Mouse (Mus musculus) embryonic facial prominence, embryonic 11.5 days (tissue): ENCODE data around the gene Rab42. TPM values are rescaled to one million over a fixed set of nuclear protein-coding genes. Genes with fewer than 3 reads are reported as not detected.
"Not testable (repeated sequence)": the region's sequence is repeated elsewhere in the genome, so short reads cannot be mapped to it uniquely, and the experiment has no call there.

Experiments used
- ATAC-seq: fragments of 200-750 bp; cut with Nextera tagmentation; replicated peaks from 2 replicates; pipeline ENCODE4 v1.8.0; 2017; ENCODE audit warnings: low read depth; ENCODE audit not compliant: insufficient number of reproducible peaks, low FRiP score, low TSS enrichment
- DNase-seq: peaks from one replicate; pipeline ENCODE4 v3.0.0-alpha.2; 2015; ENCODE audit warnings: low spot score
- H3K27ac ChIP-seq: fragments of 300-500 bp; sonication (generic); replicated peaks from 2 replicates; pipeline ENCODE4 v1.5.1; 2014; ENCODE audit warnings: mild to moderate bottlenecking, low read depth, low read length, control low read depth
- H3K27me3 ChIP-seq: fragments of 300-500 bp; sonication (generic); 2 replicates; pipeline ENCODE4 v1.6.1; 2014; ENCODE audit warnings: mild to moderate bottlenecking, low read length, moderate library complexity, mixed read lengths; ENCODE audit not compliant: control insufficient read depth, insufficient read depth
- H3K36me3 ChIP-seq: fragments of 300-500 bp; sonication (generic); replicated peaks from 2 replicates; pipeline ENCODE4 v1.6.1; 2014; ENCODE audit warnings: low read depth, mild to moderate bottlenecking, low read length, moderate library complexity, mixed read lengths; ENCODE audit not compliant: control insufficient read depth, insufficient read depth
- H3K4me1 ChIP-seq: fragments of 300-500 bp; sonication (generic); 2 replicates; pipeline ENCODE4 v1.6.1; 2014; ENCODE audit warnings: low read length, mixed read lengths; ENCODE audit not compliant: control insufficient read depth, insufficient read depth
- H3K4me2 ChIP-seq: fragments of 300-500 bp; sonication (generic); 2 replicates; pipeline ENCODE4 v1.6.1; 2014; ENCODE audit warnings: low read depth, mild to moderate bottlenecking, control low read depth, low read length, moderate library complexity
- H3K4me3 ChIP-seq: fragments of 300-500 bp; sonication (generic); 2 replicates; pipeline ENCODE4 v1.5.1; 2014; ENCODE audit warnings: low read depth, low read length, control low read depth
- H3K9ac ChIP-seq: fragments of 300-500 bp; sonication (generic); replicated peaks from 2 replicates; pipeline ENCODE4 v1.6.1; 2014; ENCODE audit warnings: mild to moderate bottlenecking, control low read depth, low read length
- H3K9me3 ChIP-seq: fragments of 300-500 bp; sonication (generic); replicated peaks from 2 replicates; pipeline ENCODE4 v1.6.1; 2016; ENCODE audit warnings: mild to moderate bottlenecking, low read length, inconsistent platforms, mixed read lengths; ENCODE audit not compliant: control insufficient read depth
- WGBS: fragments of 180-500 bp; shearing (Covaris S2); extraction: QIAGEN DNeasy Blood & Tissue Kit; methylation state at CpG from one replicate; pipeline ENCODE4 v1.1.7; 2014; 5-methylcytosine and 5-hydroxymethylcytosine counted together
- polyA plus RNA-seq: library from polyadenylated mRNA; unstranded; fragments of >200 nt; fragmentation: Nextera tagmentation; extraction: Ambion mirVana; gene quantifications from 2 replicates; pipeline ENCODE4 v1.2.1, GENCODE M21; 2014

Rab42 gene
- polyA plus RNA-seq, 1 experiment from 2014 or later: 0.67 TPM

DNA sequence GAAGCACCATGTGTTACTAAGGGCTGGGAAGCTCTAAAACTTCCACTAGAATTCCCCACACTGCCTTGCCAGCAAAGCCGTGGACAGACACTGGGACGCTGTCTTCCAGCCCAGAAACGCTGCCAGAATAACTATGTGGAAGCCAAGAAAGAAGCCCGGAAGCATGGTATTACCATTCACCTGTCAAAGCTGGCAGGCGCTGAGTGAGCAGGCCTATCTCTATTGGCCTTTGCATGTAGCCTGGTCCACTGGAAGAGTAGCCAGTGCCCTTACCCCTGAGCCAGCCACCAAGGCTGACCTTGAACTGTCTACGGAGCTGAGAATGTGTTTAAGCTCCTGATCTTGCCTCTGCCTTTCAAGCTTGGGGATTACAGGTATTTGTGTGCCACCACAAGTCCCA is 1.7 kb downstream of the Rab42 start:
- ATAC-seq (no peak), DNase-seq (no peak)
- Histone ChIP-seq H3K36me3 (no peaks in the 10 kb centered on the region), H3K9ac (no peak overlapping the region), H3K27ac (no peak overlapping the region), H3K4me1 (no peaks in the 10 kb centered on the region; the same call in 1 of the 2 replicates), H3K4me2 (no peak overlapping the region), H3K4me3 (no peak overlapping the region), H3K9me3 (no peaks in the 10 kb centered on the region), H3K27me3 (no peaks in the 10 kb centered on the region)
- 83% methylated on average over 6 of the region's 6 CpGs for WGBS

DNA sequence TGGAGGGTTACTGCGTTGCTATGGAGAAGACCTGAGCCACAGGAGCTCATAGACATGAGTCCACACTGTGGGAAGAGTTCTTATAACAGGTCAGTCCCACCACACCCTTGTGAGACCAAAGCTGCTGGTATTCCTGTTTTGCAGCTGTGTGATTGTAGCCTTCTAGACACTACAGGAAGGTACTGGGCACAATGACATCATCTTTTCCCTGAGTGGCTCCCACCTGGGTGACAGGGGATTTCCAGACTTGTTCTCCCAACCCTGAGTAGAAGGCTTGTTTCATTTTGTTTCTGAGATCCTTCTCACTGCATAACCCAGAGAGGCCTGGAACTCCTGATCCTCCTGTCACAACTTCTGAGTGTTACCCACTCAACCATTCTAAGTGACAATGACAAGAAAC is 3.3 kb downstream of the Rab42 start:
- H3K4me1 ChIP-seq: no peaks in the 10 kb centered on the region; the same call in 1 of the 2 replicates
- no peak overlapping the region for H3K4me3 ChIP-seq
- DNase-seq (no peak), ATAC-seq (no peak)
- H3K4me2 ChIP-seq: no peak overlapping the region
- no peaks in the 10 kb centered on the region for H3K9me3 ChIP-seq
- no peaks in the 10 kb centered on the region for H3K27me3 ChIP-seq
- no peaks in the 10 kb centered on the region for H3K36me3 ChIP-seq
- no peak overlapping the region for H3K27ac ChIP-seq
- H3K9ac ChIP-seq: no peak overlapping the region
- WGBS: 92% methylated on average over 1 of the region's 1 CpGs

DNA sequence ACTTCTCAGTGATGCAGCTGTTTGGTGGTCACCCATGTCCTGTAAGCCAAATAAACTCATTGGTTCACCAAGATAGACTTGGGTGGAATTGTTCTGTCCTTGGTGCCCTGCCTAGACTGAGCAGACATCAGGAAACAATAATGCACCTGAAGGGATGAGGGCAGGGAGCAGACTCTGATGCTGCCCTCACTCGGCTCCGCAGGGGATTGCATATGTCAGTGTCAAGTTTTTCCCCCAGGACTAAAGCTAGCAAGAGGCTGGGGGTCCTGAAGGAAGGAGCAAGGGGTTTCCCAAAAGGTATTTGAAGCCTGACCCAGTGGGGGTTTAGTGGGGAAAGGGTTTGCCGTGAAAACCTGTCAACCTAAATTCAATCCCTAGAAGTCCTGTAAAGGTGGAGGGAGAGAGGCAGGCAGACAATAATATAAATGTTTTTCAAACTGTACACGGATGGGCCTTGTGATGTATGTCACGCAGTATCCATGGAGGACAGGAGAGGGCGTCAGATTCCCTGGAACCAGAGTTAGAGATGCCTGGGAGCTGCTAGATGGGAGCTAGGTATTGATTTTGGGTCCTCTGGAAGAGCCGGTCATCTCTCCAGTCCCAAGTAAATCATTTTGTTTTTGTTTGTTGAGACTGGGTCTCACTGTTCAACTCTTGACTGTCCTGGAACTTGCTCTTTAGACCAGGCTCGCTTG is 7.3 kb downstream of the Rab42 start:
- no peaks in the 10 kb centered on the region for H3K27me3 ChIP-seq
- ATAC-seq: no peak
- H3K4me3 ChIP-seq: no peak overlapping the region
- WGBS: 43% methylated on average over 8 of the region's 8 CpGs
- H3K9ac ChIP-seq: no peak overlapping the region
- no peak overlapping the region for H3K27ac ChIP-seq
- no peaks in the 10 kb centered on the region for H3K9me3 ChIP-seq
- peak; percentile 17 for DNase-seq
- H3K4me1 ChIP-seq: no peaks in the 10 kb centered on the region
- no peak overlapping the region for H3K4me2 ChIP-seq
- H3K36me3 ChIP-seq: peaks cover 4% of the 10 kb centered on the region

DNA sequence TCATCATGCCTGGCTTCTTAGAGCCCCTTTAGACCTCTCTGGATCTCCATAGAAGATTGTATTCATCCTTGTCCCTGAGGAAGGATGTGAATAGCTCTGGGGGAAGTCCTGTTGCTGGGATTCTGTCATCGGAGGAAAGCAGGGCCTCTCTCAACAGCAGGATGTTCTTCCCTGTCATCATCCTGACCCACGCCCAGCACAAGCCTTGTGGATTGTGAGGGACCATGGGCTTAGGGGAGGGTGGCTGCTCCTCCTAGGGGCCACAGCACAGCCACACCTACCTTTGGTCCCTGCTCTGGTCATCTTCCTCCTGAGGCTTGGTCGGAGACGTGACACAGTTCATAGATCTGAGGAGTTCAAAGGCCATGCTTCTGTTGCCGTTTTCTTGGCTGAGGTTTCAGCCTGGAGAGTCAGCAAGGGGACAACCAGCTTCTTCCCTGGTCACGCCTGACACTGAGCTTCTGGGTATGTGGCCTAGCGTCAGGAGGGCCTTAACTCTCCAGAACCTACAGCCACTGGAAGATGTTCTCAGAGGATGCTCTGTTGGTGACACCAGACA is 9.4 kb downstream of the Rab42 start:
- H3K4me1 ChIP-seq: no peaks in the 10 kb centered on the region
- H3K9ac ChIP-seq: no peak overlapping the region
- no peak overlapping the region for H3K27ac ChIP-seq
- ATAC-seq (no peak), DNase-seq (no peak)
- H3K27me3 ChIP-seq: no peaks in the 10 kb centered on the region
- no peak overlapping the region for H3K4me3 ChIP-seq
- WGBS: 84% methylated on average over 7 of the region's 7 CpGs
- no peaks in the 10 kb centered on the region for H3K9me3 ChIP-seq
- no peak overlapping the region for H3K4me2 ChIP-seq
- H3K36me3 ChIP-seq: peaks cover 4% of the 10 kb centered on the region

DNA sequence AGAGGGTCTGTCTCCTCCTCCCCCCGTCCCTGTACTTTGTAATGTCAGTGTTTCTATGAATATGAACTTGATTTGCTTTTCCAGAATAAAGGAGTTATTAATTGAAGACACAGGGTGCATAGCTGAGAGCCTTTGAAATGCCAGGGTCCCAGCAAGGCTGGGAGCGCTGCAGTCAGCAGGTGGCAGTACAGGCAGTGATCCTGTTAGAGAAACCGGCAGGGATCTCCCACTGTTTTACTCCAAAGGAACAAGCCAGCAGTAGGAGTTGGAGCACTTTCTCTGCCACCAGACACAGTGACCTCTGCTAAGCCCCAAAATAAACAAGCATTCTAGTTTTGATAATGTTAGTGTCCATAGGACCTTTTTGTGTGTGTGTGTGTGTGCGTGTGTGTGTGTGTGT is 10.2 kb downstream of the Rab42 start:
- Histone ChIP-seq H3K9me3 (no peaks in the 10 kb centered on the region), H3K27ac (no peak overlapping the region), H3K4me3 (no peak overlapping the region), H3K4me1 (no peaks in the 10 kb centered on the region), H3K9ac (no peak overlapping the region), H3K4me2 (no peak overlapping the region), H3K36me3 (peaks cover 4% of the 10 kb centered on the region), H3K27me3 (no peaks in the 10 kb centered on the region)
- no peak for ATAC-seq
- WGBS: 45% methylated on average over 4 of the region's 4 CpGs
- peak; percentile 39 for DNase-seq

DNA sequence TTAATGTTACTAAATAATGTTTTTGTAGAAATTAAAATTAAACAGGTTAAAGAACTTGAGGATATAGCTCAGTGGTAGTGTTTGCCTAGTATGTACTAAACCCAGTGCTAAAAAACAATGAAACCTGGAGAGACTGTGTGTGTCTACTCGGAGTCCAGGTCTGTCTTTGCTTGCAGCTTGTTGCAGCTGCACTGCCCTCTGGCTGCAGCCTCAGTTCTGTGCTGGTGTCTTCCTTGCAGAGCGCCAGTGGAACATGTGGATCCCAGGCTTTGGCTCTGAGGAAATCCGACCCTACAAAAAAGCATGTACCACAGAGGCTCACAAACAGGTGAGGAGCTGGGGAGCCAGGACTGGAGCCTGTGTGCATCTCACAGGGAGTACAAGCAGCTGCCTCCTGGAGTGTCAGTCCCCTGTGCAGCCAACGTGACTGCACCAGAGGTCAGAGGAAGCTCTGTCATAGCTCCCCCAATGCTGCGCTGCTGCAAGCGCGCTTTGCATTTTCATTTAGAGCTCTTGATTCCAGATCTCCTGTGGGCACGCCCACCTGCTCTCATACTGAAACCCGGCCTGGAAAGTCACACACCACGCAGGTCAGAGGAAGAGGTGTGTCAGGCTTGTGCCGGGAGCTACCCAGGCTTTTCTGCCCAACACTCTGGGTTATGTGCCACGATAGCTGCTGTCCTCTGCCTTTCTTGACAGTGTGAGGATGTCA is 11.4 kb downstream of the Rab42 start:
- peaks cover 4% of the 10 kb centered on the region for H3K36me3 ChIP-seq
- WGBS: 82% methylated on average over 12 of the region's 12 CpGs
- no peak overlapping the region for H3K9ac ChIP-seq

DNA sequence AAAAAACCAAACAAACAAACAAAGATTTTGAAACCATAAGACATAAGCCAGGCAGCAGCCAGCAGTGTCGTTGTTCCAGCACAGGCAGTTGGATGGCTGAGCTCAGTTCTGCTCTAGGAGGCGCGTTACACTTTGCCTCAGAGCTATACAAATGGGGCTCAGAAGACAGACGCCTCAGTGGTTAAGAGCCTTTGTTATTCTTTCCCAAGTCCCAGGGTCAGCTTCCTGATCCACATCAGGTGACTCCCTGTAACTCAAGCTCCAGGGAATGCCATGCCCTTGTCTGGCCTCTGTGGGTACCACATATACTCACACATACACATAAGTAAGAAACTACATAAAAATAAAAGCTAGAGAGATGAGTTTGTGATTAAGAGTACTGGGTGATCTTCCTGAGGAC is 12.1 kb downstream of the Rab42 start:
- Histone ChIP-seq H3K36me3 (peaks cover 4% of the 10 kb centered on the region), H3K9ac (no peak overlapping the region), H3K9me3 (no peaks in the 10 kb centered on the region), H3K4me3 (no peak overlapping the region), H3K4me2 (no peak overlapping the region), H3K27me3 (no peaks in the 10 kb centered on the region), H3K4me1 (no peaks in the 10 kb centered on the region), H3K27ac (no peak overlapping the region)
- no peak for ATAC-seq
- no peak for DNase-seq
- 86% methylated on average over 4 of the region's 4 CpGs for WGBS

More for the DNA sequence above, 11.4 kb downstream of the Rab42 start:
- H3K27ac ChIP-seq: no peak overlapping the region
- H3K4me2 ChIP-seq: no peak overlapping the region
- DNase-seq (no peak), ATAC-seq (no peak)
- H3K27me3 ChIP-seq: no peaks in the 10 kb centered on the region
- H3K9me3 ChIP-seq: no peaks in the 10 kb centered on the region
- H3K4me3 ChIP-seq: no peak overlapping the region
- no peaks in the 10 kb centered on the region for H3K4me1 ChIP-seq

DNA sequence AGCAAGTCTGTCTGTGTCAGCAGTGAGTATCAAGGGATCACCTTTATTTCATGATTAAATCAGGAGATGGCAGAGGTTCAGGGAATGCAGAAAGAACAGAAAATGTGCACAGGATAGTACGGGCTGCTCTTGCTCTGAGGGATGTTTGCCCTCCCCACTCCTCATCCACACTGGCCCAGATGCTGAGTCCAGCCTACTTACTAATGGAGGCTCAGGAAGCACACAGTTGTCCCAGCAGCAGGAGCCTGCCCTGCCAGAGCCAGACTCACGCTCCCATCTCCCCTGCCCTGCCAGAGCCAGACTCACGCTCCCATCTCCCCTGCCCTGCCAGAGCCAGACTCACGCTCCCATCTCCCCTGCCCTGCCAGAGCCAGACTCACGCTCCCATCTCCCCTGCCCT is 14.3 kb downstream of the Rab42 start:
- not testable (repeated sequence) for H3K27ac ChIP-seq, H3K4me1 ChIP-seq, H3K4me3 ChIP-seq, H3K4me2 ChIP-seq, H3K9ac ChIP-seq, DNase-seq, ATAC-seq, H3K27me3 ChIP-seq, H3K9me3 ChIP-seq
- H3K36me3 ChIP-seq: peaks cover 10% of the 10 kb centered on the region
- WGBS: 83% methylated on average over 3 of the region's 5 CpGs
